Mouse (Mus musculus) embryonic stem cell, embryonic (primary cell): Measurements from ENCODE around the gene Il27.

ENCODE experiments used
- CTCF ChIA-PET, 4 experiments: fragments of 300-600 bp in 2 of 4; fragments of 350-600 bp in 2 of 4; sonication (Branson Sonifier 250); formaldehyde crosslinking; loops; one replicate each; lab custom pipeline; 2022; ENCODE audit warnings: inconsistent platforms in 2 of 4; lab: Charles Lee
- POLR2A ChIA-PET, 4 experiments: fragments of 300-600 bp in 2 of 4; fragments of 350-600 bp in 2 of 4; sonication (Branson Sonifier 250); formaldehyde crosslinking; loops; one replicate each; lab custom pipeline; 2022; ENCODE audit warnings: antibody characterized with exemption in 4 of 4, inconsistent platforms in 1 of 4; lab: Charles Lee

Gene Il27

DNA sequence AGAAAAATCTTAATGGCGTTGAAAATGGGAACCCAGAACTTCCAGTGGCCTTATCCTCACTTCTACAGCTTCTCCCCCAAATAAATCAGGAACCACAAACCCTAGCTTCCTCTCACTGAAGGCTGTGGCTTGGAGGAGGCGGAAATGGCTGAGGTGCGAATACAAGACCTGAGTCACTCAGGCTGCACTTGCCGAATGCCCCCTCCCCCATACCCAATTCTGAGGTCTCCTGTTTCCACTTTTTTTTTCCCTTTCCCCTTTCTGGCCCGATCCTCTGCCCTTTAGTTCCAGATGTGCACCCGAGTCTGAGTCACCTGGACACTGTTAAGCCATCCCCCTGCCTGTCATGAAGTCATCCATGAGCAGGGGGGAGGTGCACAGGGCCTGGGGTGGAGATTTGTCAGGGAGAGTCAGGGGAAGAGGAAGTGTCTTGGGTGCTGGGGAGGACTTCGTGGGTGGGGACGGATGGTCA lies 10.2 kb downstream of the Il27 start, which contains the start of gene Apobr:
TSS of gene Apobr (plus strand) at position 437 of the 472 bp plus-strand sequence.
- POLR2A ChIA-PET = interaction anchor here in 3 of 4 experiments (0.7 to 5.5 kb wide), 44 partner anchors 10 to 612 kb away, joined by 3 to 50 read pairs (median 6); partner anchors contain the start of genes Eif3c (in 2 of the 3), Sgf29 (in 2 of the 3), Sh2b1 (in 2 of the 3) and Bola2 (in 1 of the 3)

DNA sequence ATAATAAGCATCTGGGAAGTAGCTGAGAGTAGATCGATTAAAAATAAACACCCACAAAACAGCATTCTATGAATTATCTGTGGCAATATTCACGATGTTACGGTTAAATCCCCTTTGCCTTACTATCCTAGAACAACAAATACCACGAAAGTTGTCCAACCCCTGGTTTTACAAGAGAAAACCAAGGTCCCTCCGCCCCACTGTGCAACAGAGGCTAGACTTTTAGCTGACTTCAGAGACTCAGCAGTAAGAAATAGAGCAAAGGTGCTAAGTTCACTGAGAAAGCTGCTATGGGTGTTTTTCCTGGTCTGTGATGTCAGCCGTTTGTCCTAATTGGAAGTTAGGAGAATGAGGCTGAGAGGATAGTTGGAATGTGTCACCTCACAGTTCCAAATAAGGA lies 11.0 kb downstream of the Il27 start:
- CTCF ChIA-PET = interaction anchor here (0.5 to 1.4 kb wide), 9 partner anchors 12 to 110 kb away, joined by 3 to 6 read pairs (median 3); partner anchors contain the start of gene Sgf29 (in 1 of the 4)

More for the DNA sequence above, 10.2 kb downstream of the Il27 start, which contains the start of gene Apobr:
- CTCF ChIA-PET = interaction anchor here in 3 of 4 experiments (0.5 to 0.6 kb wide), 3 partner anchors 20 to 636 kb away, joined by 3 to 4 read pairs (median 3); no protein-coding TSS in a partner anchor

DNA sequence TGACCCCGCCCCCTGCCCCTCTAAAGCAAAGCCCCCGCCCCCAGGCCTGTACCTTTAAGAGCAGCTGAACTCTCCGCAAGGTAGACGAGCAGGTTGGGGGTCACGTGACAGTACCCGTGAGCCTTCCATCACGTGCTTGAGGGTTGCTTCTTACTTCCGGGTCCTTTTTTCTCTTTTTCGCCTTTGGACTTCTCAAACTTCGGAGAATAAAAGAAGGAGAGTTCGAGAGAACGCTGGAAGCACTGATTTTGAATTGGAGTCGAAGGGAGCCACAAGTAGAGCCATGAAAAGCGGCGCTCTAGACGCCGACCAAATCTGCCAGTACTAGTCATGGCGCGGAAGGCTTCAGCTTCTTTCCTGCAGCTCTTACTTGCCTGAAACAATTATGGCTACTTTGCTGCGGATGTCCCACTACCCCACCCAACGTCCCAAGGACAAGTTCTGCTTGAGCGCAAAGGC lies 11.5 kb downstream of the Il27 start:
- CTCF ChIA-PET = interaction anchor here (0.5 to 1.4 kb wide), 10 partner anchors 13 to 121 kb away, joined by 3 to 6 read pairs (median 3); partner anchors contain the start of gene Sgf29 (in 1 of the 4)
- POLR2A ChIA-PET = interaction anchor here (0.5 to 5.5 kb wide), 85 partner anchors 9 to 592 kb away, joined by 3 to 50 read pairs (median 5); partner anchors contain the start of genes Eif3c (in 4 of the 4), Sgf29 (in 3 of the 4), Sh2b1 (in 3 of the 4) and Bola2 (in 1 of the 4)

More for the DNA sequence above, 11.0 kb downstream of the Il27 start:
- POLR2A ChIA-PET = interaction anchor here in 3 of 4 experiments (0.5 to 5.5 kb wide), 70 partner anchors 10 to 592 kb away, joined by 3 to 50 read pairs (median 5); partner anchors contain the start of genes Eif3c (in 3 of the 3), Sgf29 (in 3 of the 3), Sh2b1 (in 3 of the 3) and Bola2 (in 1 of the 3)

DNA sequence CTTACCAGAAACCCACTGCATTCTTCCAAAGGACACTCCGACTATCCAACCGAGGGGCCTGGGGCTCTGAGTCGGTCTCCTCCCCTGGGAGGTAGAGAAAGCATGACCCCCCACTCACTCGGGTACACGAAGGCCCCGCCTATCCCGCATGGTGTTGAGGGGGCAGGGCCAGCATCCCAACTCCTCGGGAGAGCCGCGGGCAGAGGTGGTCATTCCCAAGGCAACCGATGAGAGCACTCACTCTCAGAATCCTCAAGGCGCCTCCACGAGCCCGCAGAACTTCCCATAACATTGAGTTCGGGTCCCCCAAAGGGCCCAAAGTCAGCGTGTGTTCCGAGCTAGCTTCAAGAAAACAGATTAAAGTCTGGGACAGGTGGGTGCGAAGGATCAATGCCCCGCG lies 12.0 kb downstream of the Il27 start:
- ChIA-PET CTCF (interaction anchor here in 3 of 4 experiments (0.6 to 1.4 kb wide), 6 partner anchors 41 to 122 kb away, joined by 3 to 4 read pairs (median 3); partner anchors contain the start of gene Sgf29 (in 1 of the 3)), POLR2A (interaction anchor here (0.5 to 5.5 kb wide), 76 partner anchors 9 to 434 kb away, joined by 3 to 50 read pairs (median 5); partner anchors contain the start of genes Eif3c (in 4 of the 4), Sgf29 (in 3 of the 4), Sh2b1 (in 3 of the 4) and Pagr1a (in 1 of the 4))

DNA sequence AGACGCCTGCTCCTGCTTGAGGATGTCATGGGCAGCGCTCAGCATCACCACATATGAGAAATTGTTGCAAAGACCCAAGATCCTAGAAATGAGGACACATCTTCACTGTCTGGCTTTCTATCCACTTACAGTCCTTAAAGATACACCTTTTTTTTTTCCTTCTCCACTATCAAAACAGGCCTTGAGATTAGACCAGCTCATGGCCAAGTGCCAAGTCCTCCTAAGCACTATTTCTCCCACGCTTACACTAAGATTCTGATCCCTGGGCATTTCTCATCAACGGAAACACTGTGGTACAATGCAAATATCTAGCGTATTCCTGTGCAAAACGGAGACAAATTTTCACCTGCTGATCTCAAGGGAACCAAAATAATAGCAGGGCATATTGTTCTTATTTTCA lies 13.1 kb downstream of the Il27 start:
- CTCF ChIA-PET = interaction anchor here in 1 of 4 experiments (0.7 kb wide), 1 partner anchor 73 kb away, joined by 3 read pairs; no protein-coding TSS in a partner anchor
- POLR2A ChIA-PET = interaction anchor here in 2 of 4 experiments (1.0 to 5.5 kb wide), 7 partner anchors 16 to 113 kb away, joined by 3 to 42 read pairs (median 3); partner anchors contain the start of genes Eif3c (in 2 of the 2) and Sh2b1 (in 1 of the 2)

DNA sequence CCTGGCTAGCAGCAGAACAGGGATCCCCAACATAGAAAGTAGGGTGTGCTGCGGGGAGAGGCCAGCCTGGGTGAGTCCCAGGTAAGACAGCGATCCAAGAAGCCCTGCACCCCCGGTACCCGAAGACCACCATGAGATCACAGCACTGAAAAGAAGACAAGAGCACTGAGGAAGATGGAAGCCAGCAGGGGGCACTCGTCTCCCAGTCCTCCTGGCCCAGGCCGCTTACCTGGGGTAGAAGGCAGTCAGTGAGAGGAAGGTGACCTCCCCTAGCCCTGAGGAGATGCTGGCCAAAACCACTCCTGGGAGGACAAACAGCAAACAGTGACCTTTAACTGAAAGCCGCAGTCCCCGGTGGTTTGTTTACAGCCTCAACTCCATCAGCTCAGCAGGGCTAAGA lies 15.6 kb downstream of the Il27 start:
- CTCF ChIA-PET = interaction anchor here (0.6 to 5.3 kb wide), 36 partner anchors 8 to 1755 kb away, joined by 3 to 45 read pairs (median 3); partner anchors contain the start of gene Eif3c (in 1 of the 4)
- POLR2A ChIA-PET = interaction anchor here in 3 of 4 experiments (0.5 to 5.5 kb wide), 20 partner anchors 8 to 1972 kb away, joined by 3 to 55 read pairs (median 4); partner anchors contain the start of genes Eif3c (in 2 of the 3), Sh2b1 (in 2 of the 3) and Sgf29 (in 1 of the 3)

DNA sequence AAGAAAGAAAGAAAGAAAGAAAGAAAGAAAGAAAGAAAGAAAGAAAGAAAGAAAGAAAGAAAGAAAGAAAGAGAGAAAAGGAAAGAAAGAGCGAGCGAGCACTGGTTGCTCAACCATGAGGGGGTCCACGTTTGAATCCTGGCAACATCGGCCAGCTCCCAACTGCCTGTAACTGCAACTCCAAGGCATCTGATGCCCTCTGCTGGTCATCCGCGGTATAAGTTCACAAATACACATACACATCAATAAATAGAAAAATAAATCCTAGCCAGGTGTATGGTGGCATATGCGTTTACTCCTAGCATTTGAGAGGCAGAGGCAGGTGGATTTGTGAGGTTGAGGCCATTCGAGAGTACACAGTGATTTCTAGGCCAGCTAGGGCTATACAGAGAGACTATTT lies 17.8 kb downstream of the Il27 start:
- CTCF ChIA-PET = interaction anchor here (0.5 to 5.3 kb wide), 38 partner anchors 8 to 739 kb away, joined by 3 to 45 read pairs (median 4); partner anchors contain the start of genes Cln3 (in 1 of the 4), Eif3c (in 1 of the 4), Sgf29 (in 1 of the 4) and Sh2b1 (in 1 of the 4)
- POLR2A ChIA-PET = interaction anchor here in 3 of 4 experiments (0.7 to 5.5 kb wide), 15 partner anchors 9 to 252 kb away, joined by 3 to 55 read pairs (median 4); partner anchors contain the start of gene Eif3c (in 2 of the 3)

DNA sequence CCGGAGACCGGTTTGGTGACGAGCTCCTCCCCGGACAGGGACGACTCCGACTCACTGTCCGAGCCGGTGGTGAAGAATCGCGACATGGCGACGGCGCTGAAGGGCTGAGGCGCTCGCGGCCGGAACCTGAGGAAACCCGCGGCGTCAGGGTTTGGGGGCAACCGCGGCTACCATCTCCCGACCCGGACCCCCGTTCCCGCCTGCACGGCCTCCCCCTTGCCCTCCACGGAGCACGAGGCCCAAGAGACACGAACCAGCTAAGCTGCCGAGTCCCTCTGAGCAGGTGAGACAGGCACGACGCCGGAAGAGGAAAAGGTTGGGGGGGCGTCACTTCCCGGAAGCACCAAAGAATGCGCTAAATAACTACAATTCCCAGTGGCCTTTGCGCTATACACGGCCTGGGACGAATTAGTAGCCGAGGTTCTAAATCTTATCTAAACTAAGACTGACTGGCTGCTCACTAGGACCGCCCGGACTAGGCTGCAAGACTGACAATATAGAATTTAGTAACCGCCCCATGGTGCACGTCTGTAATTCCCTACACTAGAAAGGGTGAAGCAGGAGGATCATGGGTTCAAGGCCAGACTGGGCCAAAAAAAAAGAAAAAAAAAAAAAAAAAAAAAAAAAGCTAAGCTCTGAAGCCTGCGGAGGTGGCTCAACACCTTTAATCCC lies 28.5 kb downstream of the Il27 start, which contains the start of gene Eif3c:
TSS of gene Eif3c (minus strand) at position 318 of the 672 bp plus-strand sequence.
- ChIA-PET POLR2A (interaction anchor here (0.6 to 4.5 kb wide), 96 partner anchors 8 to 1075 kb away, joined by 3 to 55 read pairs (median 4); partner anchors contain the start of genes Sh2b1 (in 3 of the 4), Apobr (in 2 of the 4), Cln3 (in 2 of the 4) and Nsmce1 (in 1 of the 4)), CTCF (interaction anchor here (0.6 to 1.7 kb wide), 21 partner anchors 10 to 822 kb away, joined by 3 to 14 read pairs (median 4); partner anchors contain the start of gene Spns1 (in 1 of the 4))

DNA sequence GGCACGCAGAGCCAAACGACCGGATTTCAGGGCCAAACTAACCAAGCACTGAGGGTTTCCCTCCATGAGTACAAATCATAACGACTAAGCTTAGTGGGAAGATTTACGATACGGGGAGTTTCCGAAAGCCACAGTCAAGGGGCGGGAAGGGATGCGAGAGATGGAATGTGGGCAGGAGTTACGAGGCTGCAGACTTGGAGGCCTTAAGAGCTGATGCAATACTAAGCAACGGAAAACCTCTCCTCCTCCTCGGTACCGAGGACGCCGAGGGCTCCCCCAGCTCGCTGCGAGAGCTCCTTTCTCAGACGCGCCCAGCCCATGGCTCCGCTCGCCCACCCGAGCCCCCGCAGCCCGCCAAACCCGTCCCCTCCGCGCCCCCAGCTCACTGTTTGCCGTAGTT lies 29.0 kb downstream of the Il27 start:
- ChIA-PET POLR2A (interaction anchor here (0.6 to 4.5 kb wide), 78 partner anchors 8 to 1075 kb away, joined by 3 to 55 read pairs (median 5); partner anchors contain the start of genes Sh2b1 (in 3 of the 4), Apobr (in 2 of the 4), Cln3 (in 2 of the 4) and Mvp (in 1 of the 4)), CTCF (interaction anchor here in 3 of 4 experiments (0.7 to 1.7 kb wide), 13 partner anchors 11 to 188 kb away, joined by 3 to 14 read pairs (median 3); partner anchors contain the start of gene Spns1 (in 1 of the 3))

DNA sequence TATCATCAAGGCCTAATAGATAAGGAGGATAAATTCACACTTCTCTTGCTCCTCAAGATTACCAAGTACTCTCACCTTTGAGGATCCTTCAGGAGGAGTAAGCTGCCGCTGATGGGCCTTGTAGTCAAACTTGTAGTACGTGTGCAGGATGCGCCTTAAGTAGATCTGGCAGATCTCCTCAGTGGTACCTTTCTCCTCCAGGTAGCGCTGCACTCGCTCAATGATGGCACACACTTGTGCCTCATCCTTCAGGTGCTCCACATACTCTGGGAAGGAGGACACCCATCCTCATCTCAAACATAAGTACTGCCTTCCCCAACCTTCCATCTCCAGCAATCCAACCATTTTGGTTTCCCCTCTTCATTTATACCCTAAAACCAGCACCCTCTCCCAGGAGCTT lies 38.1 kb downstream of the Il27 start:
- ChIA-PET POLR2A (interaction anchor here in 3 of 4 experiments (0.6 to 2.9 kb wide), 4 partner anchors 8 to 87 kb away, joined by 3 to 17 read pairs (median 4); partner anchors contain the start of gene Eif3c (in 2 of the 3)), CTCF (interaction anchor here in 1 of 4 experiments (1.2 kb wide), 1 partner anchor 137 kb away, joined by 4 read pairs; no protein-coding TSS in a partner anchor)

DNA sequence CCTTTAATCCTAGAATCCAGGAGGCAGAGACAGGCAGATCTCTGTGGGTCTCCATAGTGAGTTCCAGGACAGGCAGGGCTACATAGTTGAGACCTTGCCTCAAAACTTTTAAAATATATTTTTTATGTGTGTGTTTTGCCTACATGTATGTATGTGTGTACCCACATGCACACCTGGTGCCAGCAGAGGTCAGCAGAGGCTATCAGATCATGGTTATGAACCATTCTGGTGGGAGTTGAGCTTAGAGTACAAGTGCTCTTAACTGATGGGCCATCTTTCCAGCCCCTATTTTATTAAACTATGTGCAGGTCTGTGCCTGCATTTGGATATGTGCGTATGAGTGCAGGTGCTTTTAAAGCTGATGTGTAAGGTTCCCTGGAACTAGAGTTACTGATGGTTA lies 39.9 kb downstream of the Il27 start:
- ChIA-PET POLR2A (interaction anchor here in 2 of 4 experiments (0.6 to 2.9 kb wide), 5 partner anchors 9 to 29 kb away, joined by 3 to 17 read pairs (median 5); partner anchors contain the start of gene Eif3c (in 1 of the 2)), CTCF (interaction anchor here in 2 of 4 experiments (0.5 to 1.5 kb wide), 3 partner anchors 127 to 151 kb away, joined by 3 to 13 read pairs (median 4); no protein-coding TSS in a partner anchor)

DNA sequence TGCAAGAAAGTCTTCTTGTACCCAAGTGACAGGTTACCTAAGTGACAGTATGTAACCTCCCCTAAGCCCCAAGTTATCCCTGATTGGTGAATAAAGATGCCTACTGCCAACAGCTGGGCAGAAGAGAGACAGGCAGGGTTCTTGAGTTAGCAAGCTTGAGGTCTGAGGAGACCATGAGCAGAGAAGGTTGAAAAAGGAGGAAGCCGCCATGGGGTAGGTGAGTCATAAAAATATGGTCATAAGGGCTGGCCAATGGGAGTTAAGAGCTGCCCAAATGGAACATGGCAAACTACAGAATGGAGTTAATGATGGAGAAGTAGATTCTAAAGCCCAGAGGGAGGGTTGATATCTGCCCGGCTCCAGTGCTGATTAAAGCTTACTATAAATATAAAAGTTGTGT lies 49.1 kb downstream of the Il27 start:
- POLR2A ChIA-PET = interaction anchor here (0.6 to 3.1 kb wide), 14 partner anchors 8 to 595 kb away, joined by 3 to 18 read pairs (median 3); partner anchors contain the start of gene Atp2a1 (in 1 of the 4)
- CTCF ChIA-PET = no interaction called here

DNA sequence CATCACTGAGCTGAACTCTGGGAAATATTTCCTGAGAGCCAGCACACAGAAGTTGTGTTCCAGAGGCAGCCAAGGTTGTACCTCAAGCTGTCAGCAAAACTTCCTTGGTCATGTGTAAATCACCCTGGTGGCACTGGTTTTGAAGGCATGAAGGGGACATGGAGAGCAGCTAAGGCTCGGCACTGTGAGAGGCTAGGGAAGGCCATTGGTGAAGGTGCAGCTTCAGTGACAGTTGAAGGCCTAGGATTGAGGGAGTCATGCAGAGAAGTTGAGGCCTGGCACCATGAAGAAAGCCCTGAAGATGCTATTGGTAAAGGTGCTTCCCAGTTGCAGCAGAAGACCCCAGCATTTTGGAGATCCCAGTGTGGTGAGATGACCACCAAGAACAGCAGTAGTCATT lies 53.1 kb downstream of the Il27 start:
- POLR2A ChIA-PET = interaction anchor here in 3 of 4 experiments (0.6 to 3.2 kb wide), 5 partner anchors 9 to 555 kb away, joined by 3 to 14 read pairs (median 3); partner anchors contain the start of gene Eif3c (in 1 of the 3)

More for the DNA sequence above, 53.1 kb downstream of the Il27 start:
- CTCF ChIA-PET = interaction anchor here (0.6 to 0.7 kb wide), 5 partner anchors 43 to 1072 kb away, joined by 4 to 7 read pairs (median 5); no protein-coding TSS in a partner anchor
